Mouse (Mus musculus) Muller cell, postnatal 12 days (primary cell): ENCODE measurements at regions not wholly inside any gene's neighbourhood (a gene's known extent, or its start where the extent isn't known, plus 50 kb on each side); places are given as distances from the start of the nearest gene placed in this dataset.
A peak's percentile ranks its signal among the peaks of the same experiment; 100 is the strongest.

Source experiments
- DNase-seq: peaks from one replicate; pipeline ENCODE4 v3.0.0-alpha.2; 2015; ENCODE audit errors: inconsistent ontology term

DNA sequence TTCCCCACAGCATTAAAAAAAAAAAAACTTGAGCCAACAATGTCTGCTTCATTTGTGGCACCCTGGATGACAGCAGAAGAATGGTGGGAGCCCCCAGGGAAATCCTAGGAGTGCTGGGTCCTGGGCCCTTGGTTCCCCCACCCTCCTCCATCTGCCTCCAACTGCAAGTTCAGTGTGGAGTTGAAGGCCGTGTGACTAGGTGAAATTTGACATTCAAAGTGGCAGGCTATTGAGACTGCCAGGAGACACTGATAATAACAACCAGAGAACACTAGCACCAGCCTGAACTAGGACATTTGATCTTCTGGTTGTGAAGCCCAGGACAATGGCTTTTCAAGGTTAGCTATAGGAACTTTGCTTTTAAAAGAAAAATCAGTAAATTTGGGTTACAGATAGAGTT is 74.0 kb downstream of the Adamts15 start:
- no peak for DNase-seq

DNA sequence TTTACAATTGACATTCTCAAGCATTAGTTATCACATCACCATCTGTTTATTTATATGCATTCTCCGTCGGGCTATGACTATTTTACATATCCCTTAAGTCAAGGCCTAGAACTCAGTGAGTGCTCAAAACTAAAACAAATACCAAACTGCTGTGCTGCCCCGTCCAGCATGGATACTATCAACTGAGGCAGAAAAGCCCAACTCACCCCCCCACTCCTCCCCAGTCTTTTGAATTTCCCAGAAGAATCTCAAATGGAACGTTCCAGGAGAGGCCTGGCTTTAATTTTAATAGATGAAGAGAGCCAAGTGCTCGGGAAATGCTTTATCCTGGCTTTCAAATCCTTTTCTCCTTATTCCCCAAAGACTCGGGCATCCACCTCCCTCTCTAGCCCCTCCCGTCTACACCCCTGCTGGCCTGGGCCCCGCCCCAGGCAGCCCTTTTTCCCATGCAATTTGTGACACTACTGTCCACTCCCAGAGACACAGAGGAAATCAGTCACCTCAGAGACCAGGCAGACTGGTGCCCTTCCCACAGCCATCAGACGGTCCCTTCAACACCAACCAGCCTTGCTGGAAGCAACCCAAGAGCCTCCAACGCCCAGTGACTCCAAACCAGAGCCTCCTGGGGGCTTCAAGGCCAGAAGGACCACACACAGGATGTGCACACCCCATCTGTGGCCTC is 76.5 kb downstream of the Adamts15 start:
- DNase-seq, result no peak

DNA sequence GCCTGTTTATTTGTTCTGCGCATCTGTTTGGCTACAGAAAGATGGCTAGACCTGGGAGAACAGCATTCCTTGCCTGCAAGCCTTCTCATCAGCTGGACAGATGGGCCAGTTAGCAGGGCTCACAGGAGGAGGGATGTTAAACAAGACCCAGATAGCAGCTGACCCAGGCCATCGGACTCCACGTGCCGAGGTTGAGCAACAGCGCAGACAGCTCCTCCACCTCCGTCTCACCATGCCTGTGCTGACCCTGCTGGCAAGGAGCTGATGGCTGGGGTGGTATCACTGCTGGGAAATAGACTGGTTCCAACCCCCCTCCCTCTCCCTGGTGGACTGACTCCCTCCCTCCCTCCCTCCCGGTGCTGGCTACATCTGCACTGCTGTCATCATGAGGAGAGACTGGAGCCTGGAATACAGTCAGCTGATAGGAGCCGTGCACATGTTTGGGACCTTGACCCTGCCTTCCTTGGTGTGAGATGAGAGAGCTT is 78.1 kb downstream of the Adamts15 start:
- no peak for DNase-seq

DNA sequence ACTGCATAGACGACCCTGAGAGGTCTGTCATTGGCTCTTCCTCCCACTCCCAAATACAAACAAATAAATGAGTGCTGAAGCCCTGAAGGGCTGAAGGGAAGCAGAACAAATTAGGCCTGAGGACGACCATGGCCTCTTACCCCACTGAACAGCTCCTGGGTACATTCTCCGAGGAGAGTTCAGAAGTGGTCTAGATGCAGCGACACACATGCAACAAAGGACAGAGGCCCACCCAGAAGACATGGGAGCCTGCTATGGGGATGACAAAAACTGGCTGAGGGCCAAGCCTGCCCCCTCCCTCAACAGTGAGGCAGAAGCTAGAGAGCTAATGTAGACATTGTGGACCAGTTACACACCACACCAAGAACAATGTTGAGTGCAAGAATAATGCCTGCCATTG is 87.3 kb downstream of the Adamts15 start:
- peak; percentile 49 for DNase-seq

DNA sequence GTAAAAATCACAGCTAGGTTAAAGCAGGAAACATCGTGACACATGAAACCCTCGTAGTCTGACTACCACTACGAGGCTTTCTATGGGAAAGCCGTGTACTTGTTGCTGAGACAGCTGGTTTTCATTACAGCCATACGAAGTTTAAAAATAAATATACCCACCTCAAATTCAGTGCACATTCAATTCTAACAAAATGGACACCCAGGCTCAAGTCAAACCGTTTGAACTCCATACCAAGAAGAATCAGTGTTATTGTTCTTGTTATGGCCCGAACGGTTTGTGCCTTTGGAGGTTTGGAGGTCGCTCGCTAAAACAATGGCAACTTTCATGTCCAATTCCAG is 87.7 kb downstream of the Adamts15 start:
- DNase-seq, result no peak

DNA sequence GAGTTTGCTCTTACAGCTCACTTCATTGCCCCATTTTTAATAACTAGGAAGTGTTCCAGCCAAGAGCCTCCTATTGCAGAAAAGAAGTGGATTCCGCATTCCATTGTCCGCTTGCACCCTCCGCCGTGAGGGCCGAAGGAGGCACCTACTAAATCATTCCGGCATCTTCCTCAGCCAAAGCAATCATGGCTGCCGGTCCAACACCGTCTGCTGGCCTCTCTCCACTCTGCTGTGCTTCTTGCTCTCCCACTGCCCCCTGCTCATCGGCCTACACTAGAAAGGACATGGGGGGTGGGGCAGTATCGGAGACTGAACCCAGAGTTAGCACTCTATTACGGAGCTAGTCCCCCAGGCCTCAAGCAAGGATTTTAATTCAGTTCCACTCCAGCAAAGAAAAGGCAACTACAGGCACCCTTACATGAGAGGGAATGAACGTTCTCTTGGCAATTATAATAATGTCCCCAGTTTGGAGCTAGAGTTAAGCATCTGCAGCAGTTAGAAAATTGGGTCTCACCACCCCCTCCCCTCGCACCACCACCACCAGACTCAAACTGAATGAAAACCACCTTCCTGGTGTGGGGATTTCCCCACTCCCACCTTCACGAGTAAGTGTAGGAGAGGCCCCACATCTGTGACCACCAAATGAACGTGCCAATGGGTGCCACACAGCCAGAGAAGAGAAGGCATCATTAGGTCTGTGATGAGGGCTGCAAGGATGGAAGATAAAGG is 88.3 kb downstream of the Adamts15 start:
- DNase-seq, result no peak

DNA sequence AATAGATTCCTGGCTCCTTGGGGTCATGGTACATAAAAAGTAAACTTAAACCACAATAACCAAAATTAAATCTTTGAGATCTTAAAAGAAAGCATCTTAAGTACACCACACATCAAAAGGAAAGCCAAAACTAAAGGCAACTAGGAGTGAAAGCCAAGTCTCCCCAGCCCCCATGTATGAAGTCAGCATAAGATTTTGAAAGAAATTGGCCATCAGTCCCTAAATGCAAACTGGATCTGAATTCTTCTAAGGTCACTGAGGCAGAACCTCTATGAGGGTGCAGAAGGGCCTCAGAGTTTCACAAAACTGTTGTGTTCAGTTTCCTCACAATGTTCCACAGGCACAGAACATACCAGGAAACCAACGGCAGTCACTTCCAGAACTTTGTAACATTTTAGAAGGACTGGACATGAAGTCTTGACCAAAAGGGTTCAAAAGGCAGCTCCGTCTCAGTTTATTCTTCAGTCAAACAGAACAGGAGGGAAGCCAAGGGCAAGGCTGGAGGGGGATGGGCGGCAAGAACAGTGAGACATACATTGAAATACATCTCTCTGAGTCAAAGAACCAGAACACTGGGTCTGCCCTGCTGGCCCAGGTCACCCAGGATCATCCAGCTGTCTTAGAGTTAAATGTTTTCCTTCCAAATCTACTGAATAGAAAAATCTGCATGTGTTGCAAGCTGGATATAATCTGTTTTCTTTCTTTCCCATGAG is 92.9 kb downstream of the Adamts15 start:
- DNase-seq, result no peak

DNA sequence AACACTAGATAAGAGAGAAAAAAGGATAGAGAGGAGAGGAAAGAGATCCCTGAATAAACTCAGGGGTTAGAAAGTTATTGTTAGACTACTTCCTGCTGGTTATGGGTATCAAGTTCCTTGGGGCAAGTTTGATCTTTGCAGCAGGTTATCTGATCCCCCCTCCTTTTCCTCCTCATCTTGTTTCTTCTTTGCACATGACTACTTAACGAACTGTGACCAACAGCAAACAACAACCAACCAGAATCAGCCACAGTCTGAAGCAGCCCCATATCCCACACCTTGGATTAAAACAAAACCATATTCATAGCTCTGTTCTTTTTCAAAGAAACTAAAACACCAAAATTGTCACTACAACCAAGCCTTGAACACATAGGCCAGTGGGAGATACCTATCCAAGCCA is 94.5 kb downstream of the Adamts15 start:
- DNase-seq, result no peak

DNA sequence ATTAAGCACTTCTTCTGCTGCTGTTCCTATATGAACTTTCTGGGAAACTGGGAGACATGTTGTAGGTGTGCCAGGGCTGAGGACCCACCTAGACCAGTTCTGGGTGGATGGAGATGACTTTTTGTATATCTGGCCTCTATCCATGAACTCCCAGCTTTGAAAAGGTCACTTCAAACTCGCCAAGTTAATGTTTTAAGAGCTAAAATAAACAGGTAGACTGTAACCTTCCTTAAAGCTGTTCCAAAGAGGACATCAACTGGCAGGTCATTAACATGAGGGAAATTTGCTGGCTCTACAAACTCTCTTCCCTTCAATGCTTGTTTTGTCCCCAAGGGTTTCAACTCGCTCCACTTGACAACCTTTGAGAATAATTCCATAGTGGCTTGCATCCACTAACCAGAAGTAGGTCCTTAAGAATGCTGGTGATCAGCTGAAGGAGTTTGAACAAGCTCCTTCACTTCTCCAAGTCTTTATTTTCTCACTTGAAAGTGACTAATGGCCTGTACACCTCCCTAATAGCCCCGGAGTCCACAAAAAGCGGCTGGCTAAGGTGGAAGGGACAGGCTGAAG is 98.1 kb downstream of the Adamts15 start:
- DNase-seq, result no peak

DNA sequence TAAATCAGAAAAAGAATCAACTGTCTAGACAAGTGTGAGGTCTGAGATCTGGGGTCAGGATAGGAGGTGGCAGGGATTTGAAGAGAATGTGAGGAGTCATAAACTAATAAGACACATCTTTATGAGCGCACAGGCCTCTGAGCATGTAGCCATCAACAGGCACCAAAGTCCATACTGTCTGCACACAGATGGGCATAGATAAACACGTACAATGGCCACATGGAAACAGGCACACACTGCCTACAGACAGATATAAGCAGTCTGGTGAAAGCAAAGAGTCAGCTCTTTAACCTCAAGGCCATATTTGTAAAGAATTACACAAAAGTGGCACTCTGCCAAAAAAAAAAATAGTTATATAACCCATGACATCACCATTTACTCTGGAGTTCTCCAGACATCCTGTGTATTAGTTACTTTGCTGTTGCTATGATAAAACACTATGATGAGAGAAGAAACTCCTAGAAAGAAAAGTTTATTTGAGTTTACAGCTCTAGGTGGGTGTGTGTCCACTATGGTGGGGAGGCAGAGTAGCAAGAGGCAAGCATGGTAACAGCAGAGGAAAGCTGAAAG is 101.4 kb downstream of the Adamts15 start:
- DNase-seq, result no peak

DNA sequence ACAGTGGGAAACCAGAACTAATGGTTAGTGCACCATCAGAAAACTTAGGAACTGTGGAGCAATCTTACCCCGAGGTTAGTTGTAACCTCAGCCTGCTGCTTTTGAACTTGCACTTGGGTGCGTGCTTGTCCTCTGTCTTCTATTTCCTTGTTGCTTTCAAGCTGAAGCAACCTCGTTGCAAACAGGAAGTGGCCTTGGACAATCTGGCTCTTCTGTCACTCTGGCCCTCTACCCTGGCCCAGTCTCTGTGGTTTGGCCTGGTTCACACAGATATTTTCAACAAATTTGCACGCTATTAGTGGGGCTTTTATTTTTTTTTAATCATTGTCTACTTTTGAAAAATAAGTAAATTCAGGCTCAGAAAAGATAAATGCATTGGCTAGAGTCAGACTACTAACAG is 109.0 kb downstream of the Adamts15 start:
- peak; percentile 26 for DNase-seq

DNA sequence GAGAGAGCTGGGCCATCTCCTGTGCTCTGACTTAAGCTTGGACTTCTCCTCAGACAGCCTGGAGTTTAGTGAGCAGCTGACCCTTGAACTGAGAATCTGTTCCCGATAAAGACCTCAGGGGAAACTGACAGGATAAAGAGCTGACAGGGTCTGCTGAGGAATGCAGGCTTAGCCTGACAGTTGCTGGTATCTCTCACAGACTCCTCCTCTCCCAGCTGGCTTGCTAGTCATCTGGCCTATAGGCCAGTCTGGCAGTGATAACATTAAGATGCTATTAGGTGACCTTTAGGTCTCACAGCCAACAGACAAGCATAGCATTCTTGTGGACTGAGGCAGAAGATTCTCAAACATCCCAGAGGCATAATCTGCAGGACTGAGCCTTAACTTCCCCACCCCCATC is 111.4 kb downstream of the Adamts15 start:
- no peak for DNase-seq

DNA sequence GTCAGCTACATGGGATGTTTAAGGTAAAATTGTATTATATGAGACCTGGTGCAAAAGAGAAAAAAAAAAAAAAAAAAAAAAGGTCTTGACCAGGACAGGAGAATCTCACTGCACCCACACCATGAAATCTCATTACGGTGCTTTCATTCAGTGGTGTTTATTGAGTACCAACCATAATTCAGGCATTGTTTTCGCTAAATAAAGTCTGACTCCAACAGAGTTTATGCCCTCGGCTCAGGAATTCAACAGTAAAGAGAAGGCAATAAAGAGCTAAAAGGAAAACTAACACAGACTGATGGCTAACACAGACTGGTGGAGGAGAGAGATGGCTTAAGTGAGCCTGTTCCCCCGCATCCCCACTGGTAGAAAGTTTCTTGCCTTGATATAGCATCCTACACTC is 112.0 kb downstream of the Adamts15 start:
- DNase-seq, result no peak

DNA sequence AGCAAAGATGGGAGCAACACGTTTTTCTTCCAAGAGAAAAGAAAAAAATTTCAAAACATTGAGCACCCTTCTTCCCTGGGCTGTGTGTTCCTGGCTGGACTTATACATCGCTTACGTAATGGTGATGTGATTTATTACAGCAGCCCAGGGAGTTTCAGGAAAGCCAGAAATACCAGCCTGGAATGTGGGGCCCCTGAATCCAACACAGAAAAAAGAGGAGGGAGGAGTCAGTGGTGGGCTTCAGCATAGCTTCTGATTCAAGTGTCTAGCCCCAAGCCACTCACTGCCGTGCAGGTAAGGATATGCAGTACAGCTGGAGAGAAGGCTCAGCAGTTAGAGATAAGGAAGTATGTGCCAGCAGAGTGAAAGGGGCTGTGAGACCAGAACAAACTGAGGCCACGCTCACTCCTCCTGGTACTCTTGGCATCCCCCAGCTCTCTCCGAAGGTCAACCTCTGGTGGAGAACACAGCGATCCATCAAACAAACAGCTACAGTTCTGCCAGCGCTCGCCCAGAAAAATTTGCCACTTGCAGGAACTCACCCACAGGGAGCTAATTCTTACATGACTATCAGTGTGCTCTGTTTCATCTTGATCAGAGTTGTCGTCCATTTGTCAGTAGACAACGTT is 113.3 kb downstream of the Adamts15 start:
- no peak for DNase-seq

DNA sequence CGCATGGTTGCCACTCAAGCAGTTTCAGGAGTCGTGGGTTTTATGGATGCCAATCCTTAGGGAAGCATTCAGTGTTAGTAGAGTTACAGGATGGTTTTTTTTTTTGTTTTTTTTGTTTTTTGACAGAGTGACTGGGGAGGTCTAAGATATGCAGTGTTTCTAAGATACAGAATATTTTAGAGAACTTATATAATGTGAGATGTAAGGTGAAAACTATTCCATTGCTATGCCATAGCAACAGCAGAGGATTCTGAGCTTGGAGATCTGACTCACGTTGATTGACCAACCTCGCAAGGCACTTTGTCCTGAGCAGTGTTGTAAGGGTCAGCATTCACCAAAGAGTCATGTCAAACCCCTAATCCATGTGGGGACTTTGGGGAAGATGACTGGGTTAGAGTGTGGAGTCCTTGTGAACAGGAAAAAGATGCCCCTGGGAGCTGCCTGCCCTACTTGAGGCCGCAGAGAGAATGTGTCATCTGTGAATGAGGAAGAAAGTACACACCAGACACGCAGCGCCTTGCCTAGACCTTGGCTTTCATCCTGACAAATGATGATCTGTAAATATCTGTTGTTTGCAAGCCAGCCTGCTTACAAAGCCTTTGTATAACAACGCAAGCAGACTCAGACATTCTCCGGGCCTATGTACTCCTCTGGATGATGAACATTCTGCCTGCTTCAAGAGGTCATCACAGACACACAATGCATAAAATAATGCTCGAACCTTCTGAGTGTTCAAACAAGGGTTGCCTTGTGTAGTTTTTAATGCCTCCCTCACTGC is 118.3 kb downstream of the Adamts15 start:
- no peak for DNase-seq

DNA sequence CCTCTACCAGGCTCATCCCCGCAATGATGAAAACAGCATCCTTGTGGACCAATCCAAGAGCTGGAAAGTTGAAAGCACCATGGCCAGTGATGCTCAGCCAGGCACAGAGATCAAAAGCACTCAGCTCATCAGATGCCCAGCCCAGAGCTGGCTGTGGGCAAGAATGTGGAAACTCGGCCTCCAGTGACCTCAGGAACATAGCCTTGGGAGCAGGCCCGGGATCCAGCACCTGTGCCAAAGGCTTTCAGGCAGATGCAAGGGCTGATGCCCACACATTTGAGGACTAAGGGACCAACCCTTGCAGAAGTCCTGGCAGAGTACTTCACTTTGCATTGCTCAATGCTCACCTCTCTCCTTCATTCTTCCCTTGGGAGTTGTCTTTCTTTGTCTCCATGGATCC is 119.4 kb downstream of the Adamts15 start:
- peak; percentile 35 for DNase-seq

DNA sequence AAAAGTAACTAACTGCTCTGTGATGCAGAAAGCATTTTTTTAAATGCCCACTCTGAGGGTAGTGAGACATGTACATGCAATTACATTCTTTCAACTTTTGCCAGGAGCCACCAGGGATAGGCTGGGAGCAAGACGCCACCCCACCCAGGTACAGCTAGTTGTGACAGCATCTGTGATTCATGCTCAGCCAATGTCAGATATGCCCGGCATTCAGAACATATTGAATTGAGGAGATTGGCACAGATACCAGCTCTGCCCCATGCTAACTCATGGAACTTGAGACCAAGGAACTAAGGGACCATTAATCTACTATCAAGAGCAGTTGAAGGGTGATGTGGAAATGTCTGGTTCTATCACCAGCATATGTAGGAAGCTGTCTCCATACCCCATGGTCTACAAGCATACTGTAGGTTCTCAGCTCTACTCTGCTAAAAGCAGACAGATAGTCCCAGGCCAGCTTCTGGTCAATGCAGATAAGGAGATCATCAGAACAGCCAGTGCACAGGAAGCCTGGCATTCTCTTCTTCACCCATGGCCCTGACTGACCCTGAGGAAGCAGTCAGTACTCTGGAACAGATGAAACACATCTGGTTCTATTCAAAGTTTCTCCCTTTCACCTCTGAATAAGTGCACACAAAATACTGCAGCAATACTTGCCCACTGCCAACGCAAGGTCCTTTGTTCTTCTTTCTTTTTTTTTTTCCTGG is 127.4 kb downstream of the Adamts15 start:
- peak; percentile 61 for DNase-seq

DNA sequence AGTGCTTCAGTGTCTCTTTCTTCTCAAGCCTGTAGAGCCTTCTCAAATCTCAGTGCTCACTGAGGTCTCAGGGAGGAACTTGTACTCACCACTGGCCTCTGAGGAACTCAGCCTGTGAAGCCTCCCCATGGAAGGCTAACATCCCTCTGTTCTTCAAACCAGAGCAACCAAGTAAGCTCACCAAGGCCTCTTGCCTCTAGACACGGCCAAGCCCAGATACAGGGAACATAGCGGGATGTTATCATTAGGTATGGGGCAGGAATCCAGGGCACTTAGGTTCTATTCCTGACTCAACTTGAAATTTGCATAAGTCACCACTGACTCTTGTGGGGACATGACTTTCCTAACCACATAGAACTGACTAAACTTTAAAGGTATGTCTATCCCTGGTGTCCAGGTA is 141.0 kb downstream of the Adamts15 start:
- no peak for DNase-seq

DNA sequence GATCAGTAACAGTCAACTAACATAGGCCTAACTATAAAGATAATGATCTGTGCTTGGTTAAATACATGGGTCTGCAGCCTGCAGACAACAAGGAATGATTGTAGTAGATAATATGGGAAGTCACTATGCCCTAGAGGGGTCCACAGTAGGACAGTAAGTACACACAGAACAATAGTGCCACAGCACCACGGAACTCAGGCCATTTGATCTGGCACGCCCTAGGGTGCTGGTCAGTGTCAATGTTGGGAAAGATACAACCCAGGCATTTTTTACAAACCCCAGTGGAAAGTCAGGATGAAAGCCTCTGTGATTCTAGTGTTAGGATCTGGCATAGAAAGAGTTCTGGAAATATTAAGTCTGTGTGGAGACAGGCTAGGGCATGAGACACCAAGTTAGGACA is 144.4 kb downstream of the Adamts15 start:
- no peak for DNase-seq

DNA sequence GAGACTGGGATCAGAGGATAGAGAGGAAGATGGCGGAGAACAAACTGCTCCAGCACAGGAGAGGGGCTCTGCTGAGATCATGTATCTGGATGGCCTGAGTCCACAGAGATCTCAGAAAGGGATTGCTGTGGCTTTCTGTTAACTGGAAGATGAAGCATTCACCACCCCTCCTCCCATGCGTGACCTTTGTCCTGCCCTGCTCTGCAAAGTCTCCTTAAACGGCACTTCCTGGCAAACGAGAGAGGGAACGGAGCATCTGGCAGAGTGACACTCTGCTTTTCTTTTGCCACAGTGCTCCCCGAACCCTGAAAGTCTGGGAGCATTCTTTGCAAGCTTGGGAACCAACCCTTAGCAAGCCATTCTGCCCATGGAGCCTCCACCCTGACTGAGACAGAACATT is 147.1 kb downstream of the Adamts15 start:
- DNase-seq, result no peak
